Mouse (Mus musculus): Measurements from ENCODE around the gene Lrr1. TPM values are rescaled to one million over a fixed set of nuclear protein-coding genes. Genes with fewer than 3 reads are reported as not detected.

Lrr1 gene
- polyA plus RNA-seq, 1 experiment from 2014 or later = 5.2 TPM

- DNase-seq (ENCODE audit: low spot score) = peak; percentile 78
- TF ChIP-seq EP300 (optimal IDR thresholded peaks at IDR 0.05) (no peak), CTCF (IDR thresholded peaks at IDR 0.05; ENCODE audit: low read depth) (no peak)
- WGBS = under 1% methylated on average over 18 of the region's 18 CpGs
These were observed 29.5 kb downstream of the Lrr1 start, which contains the start of gene Dnaaf2 for GRCm38 (mm10) chr12:69198164-69198535. Gene Dnaaf2, minus strand, starts transcription at chr12:69198429.

GRCm38 (mm10) chr12:69198985-69199384 is 30.4 kb downstream of the Lrr1 start:
- Histone ChIP-seq H3K27ac (replicated peaks) (no peak overlapping the region), H3K36me3 (ENCODE audit: control insufficient read depth, insufficient read depth, low read length) (0 out of 2 replicates have a peak, but pooled peaks cover 3% of the 10 kb centered on the region), H3K4me1 (replicated peaks; ENCODE audit: control insufficient read depth, insufficient read depth) (0 out of 2 replicates have a peak, but pooled peaks cover 2% of the 10 kb centered on the region), H3K4me2 (replicated peaks; ENCODE audit: low read depth) (no peak overlapping the region), H3K4me3 (ENCODE audit: low read depth, low read length) (no peak overlapping the region), H3K27me3 (ENCODE audit: control insufficient read depth, insufficient read depth, low read length) (no peaks in the 10 kb centered on the region), H3K9me3 (ENCODE audit: control insufficient read depth, low read length) (no peaks in the 10 kb centered on the region), H3K9ac (ENCODE audit: low read length) (no peak overlapping the region)
- DNase-seq (ENCODE audit: low spot score) = peak; percentile 29
- peak; percentile 63; the same call in 1 of the 2 replicates for ATAC-seq (ENCODE audit: low FRiP score, low TSS enrichment)
- no peak for TF ChIP-seq EP300 (optimal IDR thresholded peaks at IDR 0.05)
- TF ChIP-seq CTCF (IDR thresholded peaks at IDR 0.05; ENCODE audit: low read depth) = no peak

More at GRCm38 (mm10) chr12:69198164-69198535, 29.5 kb downstream of the Lrr1 start, which contains the start of gene Dnaaf2:
- ATAC-seq (ENCODE audit: low FRiP score, low TSS enrichment) = peak; percentile 30
- H3K36me3 ChIP-seq (ENCODE audit: control insufficient read depth, insufficient read depth, low read length) = 0 out of 2 replicates have a peak, but pooled peaks cover 3% of the 10 kb centered on the region
- no peaks in the 10 kb centered on the region for H3K27me3 ChIP-seq (ENCODE audit: control insufficient read depth, insufficient read depth, low read length)
- H3K27ac ChIP-seq (replicated peaks) = peak within 1 kb of the TSS; percentile 92
- H3K9ac ChIP-seq (ENCODE audit: low read length) = peak within 1 kb of the TSS; percentile 79
- peak within 1 kb of the TSS; percentile 92 for H3K4me3 ChIP-seq (ENCODE audit: low read depth, low read length)
- H3K4me2 ChIP-seq (replicated peaks; ENCODE audit: low read depth) = peak within 1 kb of the TSS; percentile 89
- H3K9me3 ChIP-seq (ENCODE audit: control insufficient read depth, low read length) = no peaks in the 10 kb centered on the region
- H3K4me1 ChIP-seq (replicated peaks; ENCODE audit: control insufficient read depth, insufficient read depth) = 0 out of 2 replicates have a peak, but pooled peaks cover 2% of the 10 kb centered on the region

- Histone ChIP-seq H3K9ac (ENCODE audit: low read length) (no peak within 1 kb of the TSS), H3K36me3 (ENCODE audit: control insufficient read depth, insufficient read depth, low read length) (0 out of 2 replicates have a peak, but pooled peaks cover 1% of the 10 kb centered on the region), H3K4me2 (replicated peaks; ENCODE audit: low read depth) (no peak within 1 kb of the TSS), H3K4me1 (replicated peaks; ENCODE audit: control insufficient read depth, insufficient read depth) (no peaks in the 10 kb centered on the region), H3K27me3 (ENCODE audit: control insufficient read depth, insufficient read depth, low read length) (no peaks in the 10 kb centered on the region), H3K9me3 (ENCODE audit: control insufficient read depth, low read length) (no peaks in the 10 kb centered on the region), H3K27ac (replicated peaks) (no peak within 1 kb of the TSS), H3K4me3 (ENCODE audit: low read depth, low read length) (no peak within 1 kb of the TSS)
- WGBS = 78% methylated on average over 16 of the region's 16 CpGs
- TF ChIP-seq EP300 (optimal IDR thresholded peaks at IDR 0.05) = no peak
- TF ChIP-seq CTCF (IDR thresholded peaks at IDR 0.05; ENCODE audit: low read depth) = no peak
- ATAC-seq (ENCODE audit: low FRiP score, low TSS enrichment) = no peak
- no peak for DNase-seq (ENCODE audit: low spot score)
These were observed 35.6 kb downstream of the Lrr1 start, which contains the start of gene Gm49384 for GRCm38 (mm10) chr12:69204052-69204833. Gene Gm49384, minus strand, starts transcription at chr12:69204267.

GRCm38 (mm10) chr12:69207396-69207795 is 38.8 kb downstream of the Lrr1 start:
- ATAC-seq (ENCODE audit: low FRiP score, low TSS enrichment) (no peak), DNase-seq (ENCODE audit: low spot score) (no peak)
- Histone ChIP-seq H3K27ac (replicated peaks) (no peak overlapping the region), H3K4me1 (replicated peaks; ENCODE audit: control insufficient read depth, insufficient read depth) (no peaks in the 10 kb centered on the region), H3K4me3 (ENCODE audit: low read depth, low read length) (no peak overlapping the region), H3K36me3 (ENCODE audit: control insufficient read depth, insufficient read depth, low read length) (0 out of 2 replicates have a peak, but pooled peaks cover 4% of the 10 kb centered on the region), H3K9ac (ENCODE audit: low read length) (no peak overlapping the region), H3K9me3 (ENCODE audit: control insufficient read depth, low read length) (no peaks in the 10 kb centered on the region), H3K27me3 (ENCODE audit: control insufficient read depth, insufficient read depth, low read length) (no peaks in the 10 kb centered on the region), H3K4me2 (replicated peaks; ENCODE audit: low read depth) (no peak overlapping the region)
- TF ChIP-seq CTCF (IDR thresholded peaks at IDR 0.05; ENCODE audit: low read depth) (no peak), EP300 (optimal IDR thresholded peaks at IDR 0.05) (no peak)
- WGBS = 91% methylated on average over 8 of the region's 8 CpGs

- 95% methylated on average over 7 of the region's 7 CpGs for WGBS
- 0 out of 2 replicates have a peak, but pooled peaks cover 4% of the 10 kb centered on the region for H3K36me3 ChIP-seq (ENCODE audit: control insufficient read depth, insufficient read depth, low read length)
These were observed 39.3 kb downstream of the Lrr1 start for GRCm38 (mm10) chr12:69207926-69208325.

GRCm38 (mm10) chr12:69208520-69208919 is 39.9 kb downstream of the Lrr1 start:
- Histone ChIP-seq H3K4me2 (replicated peaks; ENCODE audit: low read depth) (no peak overlapping the region), H3K4me1 (replicated peaks; ENCODE audit: control insufficient read depth, insufficient read depth) (no peaks in the 10 kb centered on the region), H3K9ac (ENCODE audit: low read length) (no peak overlapping the region), H3K4me3 (ENCODE audit: low read depth, low read length) (no peak overlapping the region), H3K9me3 (ENCODE audit: control insufficient read depth, low read length) (no peaks in the 10 kb centered on the region), H3K36me3 (ENCODE audit: control insufficient read depth, insufficient read depth, low read length) (0 out of 2 replicates have a peak, but pooled peaks cover 4% of the 10 kb centered on the region), H3K27me3 (ENCODE audit: control insufficient read depth, insufficient read depth, low read length) (no peaks in the 10 kb centered on the region), H3K27ac (replicated peaks) (no peak overlapping the region)
- no peak for DNase-seq (ENCODE audit: low spot score)
- no peak for TF ChIP-seq EP300 (optimal IDR thresholded peaks at IDR 0.05)
- peak; percentile 50 for TF ChIP-seq CTCF (IDR thresholded peaks at IDR 0.05; ENCODE audit: low read depth)
- 93% methylated on average over 2 of the region's 2 CpGs for WGBS
- ATAC-seq (ENCODE audit: low FRiP score, low TSS enrichment) = no peak

More at GRCm38 (mm10) chr12:69207926-69208325, 39.3 kb downstream of the Lrr1 start:
- no peaks in the 10 kb centered on the region for H3K4me1 ChIP-seq (replicated peaks; ENCODE audit: control insufficient read depth, insufficient read depth)
- H3K27ac ChIP-seq (replicated peaks) = no peak overlapping the region
- H3K9me3 ChIP-seq (ENCODE audit: control insufficient read depth, low read length) = no peaks in the 10 kb centered on the region
- no peak for ATAC-seq (ENCODE audit: low FRiP score, low TSS enrichment)
- no peaks in the 10 kb centered on the region for H3K27me3 ChIP-seq (ENCODE audit: control insufficient read depth, insufficient read depth, low read length)
- no peak overlapping the region for H3K4me2 ChIP-seq (replicated peaks; ENCODE audit: low read depth)
- H3K4me3 ChIP-seq (ENCODE audit: low read depth, low read length) = no peak overlapping the region
- H3K9ac ChIP-seq (ENCODE audit: low read length) = no peak overlapping the region
- DNase-seq (ENCODE audit: low spot score) = no peak
- no peak for TF ChIP-seq CTCF (IDR thresholded peaks at IDR 0.05; ENCODE audit: low read depth)
- TF ChIP-seq EP300 (optimal IDR thresholded peaks at IDR 0.05) = no peak
